Mouse (Mus musculus) small intestine, adult 2 months (tissue): ENCODE data around the gene Cars2. TPM values are rescaled to one million over a fixed set of nuclear protein-coding genes. Genes with fewer than 3 reads are reported as not detected.

ENCODE experiments used
- H3K27ac ChIP-seq: fragments of 200-500 bp; 2 replicates; pipeline ENCODE4 v1.5.1; 2012; ENCODE audit warnings: low read depth, low read length, control low read depth, inconsistent platforms; ENCODE audit not compliant: insufficient read depth
- H3K27me3 ChIP-seq: fragments of 200-500 bp; 2 replicates; pipeline ENCODE4 v1.6.1; 2012; ENCODE audit warnings: mild to moderate bottlenecking, moderate library complexity, low read length, inconsistent platforms; ENCODE audit not compliant: control insufficient read depth, insufficient read depth
- H3K36me3 ChIP-seq: fragments of 200-500 bp; 2 replicates; pipeline ENCODE4 v1.6.1; 2012; ENCODE audit warnings: mild to moderate bottlenecking, low read length, control low read depth, inconsistent platforms; ENCODE audit not compliant: control insufficient read depth, insufficient read depth
- H3K4me1 ChIP-seq: fragments of 200-500 bp; 2 replicates; pipeline ENCODE4 v1.6.1; 2012; ENCODE audit warnings: low read length, inconsistent platforms, mixed read lengths; ENCODE audit not compliant: control insufficient read depth, insufficient read depth, insufficient read length
- H3K4me3 ChIP-seq: fragments of 200-500 bp; 2 replicates; pipeline ENCODE4 v1.5.1; 2012; ENCODE audit warnings: low read depth, mild to moderate bottlenecking, control low read depth, inconsistent platforms, low read length, moderate library complexity
- CTCF ChIP-seq: fragments of 200-500 bp; IDR thresholded peaks from 2 replicates; pipeline ENCODE4 v1.5.1; 2012; ENCODE audit warnings: low read depth, mild to moderate bottlenecking, control low read depth, inconsistent platforms, low read length, moderate library complexity, mixed read lengths; ENCODE audit not compliant: insufficient replicate concordance, insufficient read length; ENCODE audit errors: extremely low read depth
- POLR2A ChIP-seq: fragments of 200-500 bp; IDR thresholded peaks from 2 replicates; pipeline ENCODE4 v1.6.1; 2012; ENCODE audit warnings: low read depth, mild to moderate bottlenecking, control low read depth, inconsistent platforms, low read length, moderate library complexity
- WGBS: fragments of 180-500 bp; shearing (Covaris S2); methylation state at CpG from one replicate; pipeline ENCODE4 v1.1.7; 2018; 5-methylcytosine and 5-hydroxymethylcytosine counted together
- polyA plus RNA-seq: library from polyadenylated mRNA; depleted of rRNA; stranded (reverse); fragments of >200 nt; gene quantifications from 2 replicates; pipeline ENCODE4 v1.2.3, GENCODE M21; 2012

Gene Cars2
- polyA plus RNA-seq, 1 experiment, result 46.2 TPM

GRCm38 (mm10) chr8:11478807-11479527 is 71.6 kb downstream of the Cars2 start:
- H3K4me3 ChIP-seq, result peak overlapping the region; percentile 73
- no peaks in the 10 kb centered on the region for H3K36me3 ChIP-seq
- WGBS, result 6% methylated on average over 22 of the region's 23 CpGs
- TF ChIP-seq POLR2A, result no peak
- no peak for TF ChIP-seq CTCF
- peak overlapping the region; percentile 32; the same call in 1 of the 2 replicates for H3K27ac ChIP-seq
- H3K27me3 ChIP-seq, result no peaks in the 10 kb centered on the region
- peaks cover 17% of the 10 kb centered on the region for H3K4me1 ChIP-seq

GRCm38 (mm10) chr8:11477811-11478761 is 72.5 kb downstream of the Cars2 start, which contains the start of gene Rab20:
Gene Rab20, minus strand, starts transcription at chr8:11478710.
- Histone ChIP-seq H3K27me3 (no peaks in the 10 kb centered on the region), H3K27ac (peak within 1 kb of the TSS; percentile 90), H3K4me1 (peaks cover 25% of the 10 kb centered on the region), H3K4me3 (peak within 1 kb of the TSS; percentile 73), H3K36me3 (no peaks in the 10 kb centered on the region)
- under 1% methylated on average over 69 of the region's 69 CpGs for WGBS
- TF ChIP-seq POLR2A (peak; percentile 39; the same call in 1 of the 2 replicates), CTCF (no peak)

- H3K36me3 ChIP-seq, result no peaks in the 10 kb centered on the region
- H3K4me3 ChIP-seq, result peak overlapping the region; percentile 73
- H3K27ac ChIP-seq, result peak overlapping the region; percentile 90
- TF ChIP-seq CTCF, result no peak
- TF ChIP-seq POLR2A, result peak; percentile 47; the same call in 1 of the 2 replicates
- H3K4me1 ChIP-seq, result peaks cover 25% of the 10 kb centered on the region
- 8% methylated on average over 9 of the region's 9 CpGs for WGBS
- H3K27me3 ChIP-seq, result no peaks in the 10 kb centered on the region
These were observed 73.4 kb downstream of the Cars2 start for GRCm38 (mm10) chr8:11477178-11477553.

- TF ChIP-seq CTCF, result no peak
- TF ChIP-seq POLR2A, result no peak
- Histone ChIP-seq H3K4me3 (peak overlapping the region; percentile 73), H3K4me1 (peaks cover 25% of the 10 kb centered on the region), H3K27ac (peak overlapping the region; percentile 90), H3K27me3 (no peaks in the 10 kb centered on the region), H3K36me3 (no peaks in the 10 kb centered on the region)
- WGBS, result 9% methylated on average over 24 of the region's 24 CpGs
These were observed 74.0 kb downstream of the Cars2 start for GRCm38 (mm10) chr8:11476338-11477177.

- Histone ChIP-seq H3K27ac (peak overlapping the region; percentile 90; the same call in 1 of the 2 replicates), H3K4me1 (peaks cover 29% of the 10 kb centered on the region), H3K27me3 (no peaks in the 10 kb centered on the region), H3K4me3 (peak overlapping the region; percentile 73), H3K36me3 (peaks cover under 1% of the 10 kb centered on the region; the same call in 1 of the 2 replicates)
- WGBS, result 28% methylated on average over 2 of the region's 2 CpGs
- TF ChIP-seq CTCF (no peak), POLR2A (no peak)
These were observed 74.7 kb downstream of the Cars2 start for GRCm38 (mm10) chr8:11475876-11476275.

GRCm38 (mm10) chr8:11475397-11475796 is 75.2 kb downstream of the Cars2 start:
- H3K4me3 ChIP-seq, result no peak overlapping the region
- WGBS, result 70% methylated on average over 10 of the region's 10 CpGs
- H3K27me3 ChIP-seq, result no peaks in the 10 kb centered on the region
- peaks cover 2% of the 10 kb centered on the region; the same call in 1 of the 2 replicates for H3K36me3 ChIP-seq
- peaks cover 30% of the 10 kb centered on the region for H3K4me1 ChIP-seq
- H3K27ac ChIP-seq, result no peak overlapping the region
- TF ChIP-seq CTCF (no peak), POLR2A (no peak)
